Mouse (Mus musculus): ENCODE data around the gene Dop1b. TPM values are rescaled to one million over a fixed set of nuclear protein-coding genes. Genes with fewer than 3 reads are reported as not detected.

The Dop1b gene
- polyA plus RNA-seq, 1 experiment from 2014 or later: 21.6 TPM

DNA sequence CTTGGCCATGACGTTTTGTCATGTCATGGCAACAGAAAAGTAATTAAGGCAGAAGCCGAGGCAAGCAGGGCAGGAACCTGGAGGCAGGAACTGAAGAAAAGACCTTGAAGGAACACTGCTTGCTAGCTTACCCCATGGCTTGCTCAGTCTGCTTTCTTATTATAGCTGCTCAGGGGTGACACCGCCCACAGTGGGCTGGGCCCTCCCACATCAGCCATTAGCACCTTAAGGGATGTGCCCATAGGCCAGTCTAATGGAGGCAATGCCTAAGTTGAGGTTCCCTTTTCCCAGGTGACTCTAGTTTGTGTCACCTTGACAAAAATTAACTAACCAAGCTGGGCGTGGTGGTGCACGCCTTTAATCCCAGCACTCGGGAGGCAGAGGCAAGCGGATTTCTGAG, 4.6 kb upstream of the Dop1b start:
- no peak for ATAC-seq (ENCODE audit: low FRiP score, low TSS enrichment)
- H3K27ac ChIP-seq (ENCODE audit: low read depth, low read length): no peak overlapping the region
- H3K4me2 ChIP-seq (replicated peaks; ENCODE audit: low read depth, low read length): no peak overlapping the region
- no peaks in the 10 kb centered on the region for H3K36me3 ChIP-seq (ENCODE audit: control insufficient read depth, insufficient read depth, low read length)
- H3K4me1 ChIP-seq (ENCODE audit: control insufficient read depth, insufficient read depth, low read length): no peaks in the 10 kb centered on the region
- H3K27me3 ChIP-seq (ENCODE audit: control insufficient read depth, insufficient read depth, low read length): peaks cover 8% of the 10 kb centered on the region
- 89% methylated on average over 7 of the region's 7 CpGs for WGBS
- no peaks in the 10 kb centered on the region for H3K9me3 ChIP-seq (ENCODE audit: control insufficient read depth, low read length)
- H3K9ac ChIP-seq (ENCODE audit: low read depth, low read length): no peak overlapping the region
- no peak overlapping the region for H3K4me3 ChIP-seq (ENCODE audit: low read length)

DNA sequence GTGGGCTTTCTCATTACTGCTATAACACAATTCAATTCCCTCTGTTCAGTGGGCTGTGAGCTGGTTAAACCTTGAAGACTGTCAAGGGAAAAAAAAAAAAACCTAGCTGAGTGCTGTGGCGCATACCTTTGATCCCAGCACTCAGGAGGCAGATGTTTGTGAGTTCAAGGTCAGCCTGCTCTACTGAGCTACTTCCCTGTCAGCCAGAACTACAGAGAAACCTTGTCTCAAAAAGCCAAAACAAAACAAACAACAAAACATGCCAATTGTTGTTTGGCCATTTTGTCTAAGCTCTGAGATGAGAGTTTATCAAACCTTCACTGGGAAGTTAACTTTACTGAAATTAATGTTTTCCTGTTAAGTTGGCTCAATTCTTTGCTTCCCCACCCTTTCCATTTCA, 2.5 kb upstream of the Dop1b start:
- no peaks in the 10 kb centered on the region for H3K9me3 ChIP-seq (ENCODE audit: control insufficient read depth, low read length)
- H3K9ac ChIP-seq (ENCODE audit: low read depth, low read length): no peak overlapping the region
- no peak overlapping the region for H3K4me2 ChIP-seq (replicated peaks; ENCODE audit: low read depth, low read length)
- H3K27me3 ChIP-seq (ENCODE audit: control insufficient read depth, insufficient read depth, low read length): peaks cover 13% of the 10 kb centered on the region
- H3K36me3 ChIP-seq (ENCODE audit: control insufficient read depth, insufficient read depth, low read length): no peaks in the 10 kb centered on the region
- 52% methylated on average over 1 of the region's 1 CpGs for WGBS
- H3K27ac ChIP-seq (ENCODE audit: low read depth, low read length): no peak overlapping the region
- peaks cover 4% of the 10 kb centered on the region; the same call in 1 of the 2 replicates for H3K4me1 ChIP-seq (ENCODE audit: control insufficient read depth, insufficient read depth, low read length)
- no peak for ATAC-seq (ENCODE audit: low FRiP score, low TSS enrichment)
- no peak overlapping the region for H3K4me3 ChIP-seq (ENCODE audit: low read length)

DNA sequence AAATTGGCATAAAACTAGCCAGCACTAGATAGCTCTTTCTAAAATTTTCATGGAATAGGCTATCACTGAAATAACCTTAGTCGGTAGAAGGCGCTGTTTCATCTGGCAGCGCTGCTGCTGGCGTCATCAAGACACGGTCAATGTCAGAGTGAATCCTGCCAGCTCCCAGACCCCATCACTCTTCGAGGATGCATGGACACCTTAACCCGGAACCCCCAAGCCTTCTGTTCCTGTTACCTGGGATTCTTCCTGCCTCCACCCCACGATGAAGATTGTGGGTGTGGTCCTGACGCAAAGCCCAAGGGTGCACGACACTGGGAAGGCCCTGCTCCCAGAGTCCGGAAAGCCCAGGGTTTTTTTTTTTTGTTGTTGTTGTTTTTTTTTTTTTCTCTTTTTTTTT, 780 bp upstream of the Dop1b start:
- Histone ChIP-seq H3K4me1 (ENCODE audit: control insufficient read depth, insufficient read depth, low read length) (peaks cover 4% of the 10 kb centered on the region; the same call in 1 of the 2 replicates), H3K9me3 (ENCODE audit: control insufficient read depth, low read length) (no peaks in the 10 kb centered on the region), H3K9ac (ENCODE audit: low read depth, low read length) (peak overlapping the region; percentile 28; the same call in 1 of the 2 replicates), H3K4me2 (replicated peaks; ENCODE audit: low read depth, low read length) (peak overlapping the region; percentile 73), H3K27me3 (ENCODE audit: control insufficient read depth, insufficient read depth, low read length) (peaks cover 13% of the 10 kb centered on the region), H3K27ac (ENCODE audit: low read depth, low read length) (no peak overlapping the region), H3K4me3 (ENCODE audit: low read length) (peak overlapping the region; percentile 64), H3K36me3 (ENCODE audit: control insufficient read depth, insufficient read depth, low read length) (no peaks in the 10 kb centered on the region)
- ATAC-seq (ENCODE audit: low FRiP score, low TSS enrichment): peak; percentile 50
- WGBS: 0% methylated on average over 11 of the region's 11 CpGs

DNA sequence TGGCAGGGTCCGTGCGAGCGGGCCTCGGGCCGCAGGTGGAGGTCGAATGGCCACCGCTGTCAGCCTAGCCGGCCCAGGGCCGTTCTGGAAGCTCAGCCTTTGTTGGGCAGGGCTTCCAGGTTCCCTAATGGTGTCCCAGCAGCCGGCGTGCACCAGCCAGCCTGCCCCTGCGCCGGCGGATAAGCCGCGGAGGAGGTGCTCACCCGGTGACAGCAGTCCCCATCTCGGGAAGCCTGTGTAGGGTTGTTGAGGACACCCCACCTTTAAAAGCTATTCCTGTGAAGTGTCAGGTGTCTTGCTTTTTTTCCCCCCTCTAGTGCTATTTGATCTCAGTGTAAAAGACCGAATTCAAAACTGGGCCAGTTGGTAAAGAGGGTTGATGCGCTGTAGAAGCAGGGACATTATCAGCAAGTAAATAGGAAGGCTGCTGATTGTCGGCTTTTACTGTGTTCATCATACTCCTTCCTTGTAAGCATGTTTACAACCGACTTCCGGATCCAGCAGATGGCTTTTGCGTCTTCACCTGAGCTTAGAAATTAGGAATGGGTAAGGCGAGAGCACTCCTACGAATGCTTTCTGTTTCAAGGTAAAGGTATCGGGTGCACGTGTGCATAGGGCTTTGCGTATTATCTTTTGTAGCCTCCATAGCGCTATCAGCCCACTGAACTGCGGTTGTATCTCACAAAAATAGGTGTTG, 633 bp downstream of the Dop1b start:
- Histone ChIP-seq H3K36me3 (ENCODE audit: control insufficient read depth, insufficient read depth, low read length) (no peaks in the 10 kb centered on the region), H3K27ac (ENCODE audit: low read depth, low read length) (no peak overlapping the region), H3K4me2 (replicated peaks; ENCODE audit: low read depth, low read length) (peak overlapping the region; percentile 73), H3K27me3 (ENCODE audit: control insufficient read depth, insufficient read depth, low read length) (peaks cover 5% of the 10 kb centered on the region), H3K9me3 (ENCODE audit: control insufficient read depth, low read length) (no peaks in the 10 kb centered on the region), H3K4me1 (ENCODE audit: control insufficient read depth, insufficient read depth, low read length) (peaks cover 4% of the 10 kb centered on the region; the same call in 1 of the 2 replicates), H3K9ac (ENCODE audit: low read depth, low read length) (peak overlapping the region; percentile 76), H3K4me3 (ENCODE audit: low read length) (peak overlapping the region; percentile 64)
- WGBS: 10% methylated on average over 31 of the region's 31 CpGs
- ATAC-seq (ENCODE audit: low FRiP score, low TSS enrichment): no peak; the same call in 1 of the 2 replicates

DNA sequence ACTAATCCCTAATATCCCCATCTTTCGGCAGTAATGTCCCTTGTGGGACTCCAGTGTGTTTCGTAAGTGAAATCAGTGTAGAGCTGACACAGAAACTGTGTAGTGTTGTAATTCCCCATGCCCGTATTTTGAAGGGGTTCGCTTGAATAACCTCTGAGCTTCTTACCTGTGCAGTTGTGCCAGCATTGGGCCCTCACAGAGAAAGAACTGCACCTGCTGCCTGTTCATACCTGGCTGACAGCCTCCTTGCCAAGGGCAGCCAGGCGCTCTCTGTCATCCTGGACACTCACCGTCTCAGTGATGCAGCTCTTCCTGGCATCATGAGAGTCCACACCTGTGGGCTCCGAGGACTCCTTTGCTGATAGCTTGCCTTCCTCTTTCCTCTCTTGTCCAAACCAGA, 1.3 kb downstream of the Dop1b start:
- Histone ChIP-seq H3K4me3 (ENCODE audit: low read length) (peak overlapping the region; percentile 64), H3K4me2 (replicated peaks; ENCODE audit: low read depth, low read length) (peak overlapping the region; percentile 73), H3K9me3 (ENCODE audit: control insufficient read depth, low read length) (no peaks in the 10 kb centered on the region), H3K36me3 (ENCODE audit: control insufficient read depth, insufficient read depth, low read length) (no peaks in the 10 kb centered on the region), H3K27me3 (ENCODE audit: control insufficient read depth, insufficient read depth, low read length) (peaks cover 5% of the 10 kb centered on the region), H3K4me1 (ENCODE audit: control insufficient read depth, insufficient read depth, low read length) (peaks cover 4% of the 10 kb centered on the region; the same call in 1 of the 2 replicates), H3K27ac (ENCODE audit: low read depth, low read length) (no peak overlapping the region), H3K9ac (ENCODE audit: low read depth, low read length) (no peak overlapping the region)
- ATAC-seq (ENCODE audit: low FRiP score, low TSS enrichment): no peak
- 86% methylated on average over 7 of the region's 7 CpGs for WGBS

DNA sequence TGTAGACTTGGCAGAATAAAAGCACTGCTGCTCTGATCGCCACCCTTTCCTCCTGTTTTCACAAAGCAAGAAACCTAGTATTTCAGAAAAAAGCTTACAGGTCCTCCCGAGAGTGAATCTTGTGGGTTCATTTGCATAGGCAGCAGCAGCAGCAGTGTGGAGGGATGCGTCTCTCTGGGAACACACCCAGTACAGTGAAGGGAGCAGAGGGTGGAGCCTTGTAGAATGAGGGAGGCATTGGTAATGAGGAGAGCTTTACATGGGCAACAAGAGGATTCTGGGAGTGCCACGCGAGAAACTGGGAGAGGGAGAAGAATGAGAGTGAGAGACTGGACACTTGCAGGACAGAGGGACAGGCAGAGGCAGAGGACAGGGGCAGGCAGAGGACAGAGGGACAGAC, 2.7 kb downstream of the Dop1b start:
- Histone ChIP-seq H3K4me1 (ENCODE audit: control insufficient read depth, insufficient read depth, low read length) (peaks cover 4% of the 10 kb centered on the region; the same call in 1 of the 2 replicates), H3K4me2 (replicated peaks; ENCODE audit: low read depth, low read length) (no peak overlapping the region), H3K9ac (ENCODE audit: low read depth, low read length) (no peak overlapping the region), H3K9me3 (ENCODE audit: control insufficient read depth, low read length) (no peaks in the 10 kb centered on the region), H3K27ac (ENCODE audit: low read depth, low read length) (no peak overlapping the region), H3K4me3 (ENCODE audit: low read length) (no peak overlapping the region), H3K36me3 (ENCODE audit: control insufficient read depth, insufficient read depth, low read length) (no peaks in the 10 kb centered on the region), H3K27me3 (ENCODE audit: control insufficient read depth, insufficient read depth, low read length) (peaks cover 5% of the 10 kb centered on the region)
- ATAC-seq (ENCODE audit: low FRiP score, low TSS enrichment): no peak
- 37% methylated on average over 5 of the region's 5 CpGs for whole genome bisulfite sequencing

DNA sequence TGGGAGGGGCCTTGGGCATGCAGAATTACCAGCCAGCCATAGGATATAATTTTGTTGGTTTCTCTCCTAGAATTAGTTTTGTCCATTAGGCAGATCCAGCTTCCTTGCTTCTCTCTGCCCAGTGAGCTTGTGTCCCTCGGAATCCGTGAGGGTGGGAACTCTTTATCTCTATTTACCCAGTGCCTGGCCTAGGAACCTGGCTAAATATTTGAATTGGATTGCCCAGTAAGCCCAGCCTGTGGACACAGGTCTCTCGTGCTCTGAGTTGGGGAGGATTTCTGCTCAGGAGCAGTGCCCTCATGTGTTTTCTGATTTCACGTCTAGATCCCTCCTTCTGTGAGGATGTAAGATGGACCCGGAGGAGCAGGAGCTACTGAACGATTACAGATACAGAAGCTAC, 4.1 kb downstream of the Dop1b start:
- Histone ChIP-seq H3K27ac (ENCODE audit: low read depth, low read length) (no peak overlapping the region), H3K27me3 (ENCODE audit: control insufficient read depth, insufficient read depth, low read length) (peaks cover 5% of the 10 kb centered on the region), H3K4me3 (ENCODE audit: low read length) (no peak overlapping the region), H3K36me3 (ENCODE audit: control insufficient read depth, insufficient read depth, low read length) (no peaks in the 10 kb centered on the region), H3K9ac (ENCODE audit: low read depth, low read length) (no peak overlapping the region), H3K4me2 (replicated peaks; ENCODE audit: low read depth, low read length) (no peak overlapping the region), H3K4me1 (ENCODE audit: control insufficient read depth, insufficient read depth, low read length) (peaks cover 4% of the 10 kb centered on the region; the same call in 1 of the 2 replicates), H3K9me3 (ENCODE audit: control insufficient read depth, low read length) (no peaks in the 10 kb centered on the region)
- ATAC-seq (ENCODE audit: low FRiP score, low TSS enrichment): no peak
- 89% methylated on average over 6 of the region's 6 CpGs for WGBS

DNA sequence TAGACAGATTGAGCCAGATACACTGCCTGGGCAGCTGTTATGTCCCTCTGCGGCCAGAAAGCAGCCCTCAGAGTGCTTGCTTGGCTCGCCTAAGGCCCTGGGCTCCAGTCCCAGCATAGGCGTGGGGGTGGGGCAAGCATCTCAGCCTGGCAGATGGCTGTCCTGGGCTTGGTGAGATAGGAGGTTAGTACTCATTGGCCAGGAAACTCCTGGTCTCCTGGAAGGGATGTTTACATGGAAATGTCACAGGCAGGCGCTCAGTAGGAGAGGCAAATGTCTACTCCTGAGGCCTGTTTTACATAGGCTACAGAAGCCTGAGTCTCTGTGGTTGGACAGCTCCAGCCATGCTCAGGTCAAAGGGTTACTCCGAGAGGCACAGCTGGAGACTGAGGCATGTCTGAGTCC, 5.6 kb downstream of the Dop1b start:
- H3K4me3 ChIP-seq (ENCODE audit: low read length): no peak overlapping the region
- H3K9me3 ChIP-seq (ENCODE audit: control insufficient read depth, low read length): no peaks in the 10 kb centered on the region
- H3K4me1 ChIP-seq (ENCODE audit: control insufficient read depth, insufficient read depth, low read length): peaks cover 4% of the 10 kb centered on the region; the same call in 1 of the 2 replicates
- no peak for ATAC-seq (ENCODE audit: low FRiP score, low TSS enrichment)
- no peak overlapping the region for H3K9ac ChIP-seq (ENCODE audit: low read depth, low read length)
- peaks cover 5% of the 10 kb centered on the region for H3K27me3 ChIP-seq (ENCODE audit: control insufficient read depth, insufficient read depth, low read length)
- 40% methylated on average over 5 of the region's 5 CpGs for WGBS
- no peak overlapping the region for H3K27ac ChIP-seq (ENCODE audit: low read depth, low read length)
- no peak overlapping the region for H3K4me2 ChIP-seq (replicated peaks; ENCODE audit: low read depth, low read length)
- H3K36me3 ChIP-seq (ENCODE audit: control insufficient read depth, insufficient read depth, low read length): no peaks in the 10 kb centered on the region

DNA sequence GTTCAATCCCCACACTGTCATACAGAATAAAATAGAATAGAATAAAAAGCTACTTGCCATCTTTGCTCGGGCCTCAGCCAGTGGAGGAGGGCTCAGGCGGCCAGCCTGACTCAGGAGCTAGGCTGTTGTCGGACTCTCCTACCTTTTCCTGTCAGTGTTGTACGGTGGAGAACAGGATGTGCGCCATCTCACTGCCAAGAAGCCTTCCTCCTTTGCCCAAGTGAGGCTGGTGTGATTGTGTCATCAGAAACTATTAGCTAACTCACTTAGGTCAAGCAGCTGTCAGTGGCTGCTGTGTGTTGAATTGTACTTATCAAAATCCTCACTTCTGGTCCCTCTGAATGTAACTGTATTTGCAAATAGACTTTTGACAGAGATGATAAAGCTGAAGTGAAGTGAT, 10.1 kb downstream of the Dop1b start:
- Histone ChIP-seq H3K4me2 (replicated peaks; ENCODE audit: low read depth, low read length) (no peak overlapping the region), H3K27ac (ENCODE audit: low read depth, low read length) (no peak overlapping the region), H3K36me3 (ENCODE audit: control insufficient read depth, insufficient read depth, low read length) (no peaks in the 10 kb centered on the region), H3K9me3 (ENCODE audit: control insufficient read depth, low read length) (no peaks in the 10 kb centered on the region), H3K9ac (ENCODE audit: low read depth, low read length) (no peak overlapping the region), H3K27me3 (ENCODE audit: control insufficient read depth, insufficient read depth, low read length) (no peaks in the 10 kb centered on the region), H3K4me1 (ENCODE audit: control insufficient read depth, insufficient read depth, low read length) (no peaks in the 10 kb centered on the region), H3K4me3 (ENCODE audit: low read length) (no peak overlapping the region)
- WGBS: 81% methylated on average over 5 of the region's 5 CpGs
- ATAC-seq (ENCODE audit: low FRiP score, low TSS enrichment): no peak
